ENCODE assay signal across 8 mouse cellular contexts in the genomic region with DNA sequence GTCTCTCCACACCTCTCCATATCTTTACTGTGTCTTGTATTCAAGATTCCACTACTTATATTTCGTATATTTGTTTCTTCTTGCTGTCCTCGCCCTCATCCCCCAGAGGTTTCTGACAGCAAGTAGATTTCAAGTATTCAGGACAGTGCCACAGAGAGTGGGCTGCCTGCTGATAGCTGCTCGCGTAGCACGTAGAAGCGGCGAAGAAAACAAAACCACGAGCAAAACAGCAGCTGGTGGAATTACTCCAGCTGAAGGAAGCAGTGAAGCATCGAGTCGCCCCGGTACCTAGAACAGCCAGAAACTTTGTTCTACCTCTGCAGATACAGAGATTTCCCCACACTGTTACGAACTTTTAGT. TPM values are rescaled to one million over a fixed set of nuclear protein-coding genes. Genes with fewer than 3 reads are reported as not detected.
DNase-seq lines count a peak whose midpoint lies in the region; ATAC-seq and TF ChIP-seq lines count a peak whose summit lies in the region.

No protein-coding gene starts in this region.

- TF ChIP-seq POLR2A in myocyte (IDR thresholded peaks at IDR 0.05; ENCODE audit: insufficient read length, low read depth) = no peak

- H3K4me1 ChIP-seq in limb, embryonic 11.5 days (ENCODE audit: control insufficient read depth, insufficient read depth, low read length) = no peaks in the 10 kb centered on the region; the same call in 1 of the 2 replicates

- H3ac ChIP-seq in myocyte (ENCODE audit: control insufficient read depth, insufficient read length) = peak overlapping the region; percentile 71

- H3K27ac ChIP-seq in limb, embryonic 11.5 days (replicated peaks; ENCODE audit: low read depth, low read length) = 0 out of 2 replicates have a peak overlapping the region, but pooled peaks have one; percentile 30

- ATAC-seq in frontal cortex, adult (ENCODE audit: low TSS enrichment) = peak; percentile 54
- ATAC-seq in limb, embryonic 11.5 days (ENCODE audit: insufficient number of reproducible peaks, low FRiP score, low TSS enrichment, low read depth) = peak; percentile 50

- H3K9me3 ChIP-seq in limb, embryonic 11.5 days (ENCODE audit: control insufficient read depth, low read length) = no peaks in the 10 kb centered on the region

- peak overlapping the region; percentile 75 for H3K4me2 ChIP-seq in limb, embryonic 11.5 days (ENCODE audit: low read depth, severe bottlenecking)
- H3K4me2 ChIP-seq in myocyte (ENCODE audit: low read depth) = peak overlapping the region; percentile 93

- WGBS in limb, embryonic 11.5 days = 20% methylated on average over 12 of the region's 12 CpGs

- H3K4me3 ChIP-seq in limb, embryonic 11.5 days (ENCODE audit: low read depth, low read length) = peak overlapping the region; percentile 78
- peak overlapping the region; percentile 92 for H3K4me3 ChIP-seq in myocyte

- peak overlapping the region; percentile 74 for H3K9ac ChIP-seq in limb, embryonic 11.5 days (ENCODE audit: low read length)

- no peak for DNase-seq in frontal cortex, postnatal 36 days (ENCODE audit: low spot score in 2 of 2)
- DNase-seq in right cerebral cortex, postnatal 10 days (ENCODE audit: low spot score in 2 of 2) = peak; percentile 29 to 43
- no peak for DNase-seq in right cerebral cortex, postnatal 36 days (ENCODE audit: low spot score in 2 of 2)
- DNase-seq in forelimb bud, embryonic 11.5 days (ENCODE audit: low read depth, low spot score) = peak; percentile 1
- DNase-seq in limb, embryonic 11.5 days (ENCODE audit: low spot score) = no peak
- DNase-seq in adipocyte (ENCODE audit: low spot score) = no peak

- H3K36me3 ChIP-seq in limb, embryonic 11.5 days (ENCODE audit: control insufficient read depth, insufficient read depth, low read length) = no peaks in the 10 kb centered on the region
- H3K36me3 ChIP-seq in myocyte (ENCODE audit: control insufficient read depth, insufficient read depth) = no peaks in the 10 kb centered on the region

- peaks cover 7% of the 10 kb centered on the region for H3K79me2 ChIP-seq in myocyte (ENCODE audit: control insufficient read depth, insufficient read depth)

- H3K27me3 ChIP-seq in limb, embryonic 11.5 days (ENCODE audit: control insufficient read depth, insufficient read depth, low read length) = no peaks in the 10 kb centered on the region
- no peaks in the 10 kb centered on the region for H3K27me3 ChIP-seq in myocyte (ENCODE audit: control insufficient read depth, insufficient read depth, insufficient read length)

TF ChIP-seq in myocyte, 11 proteins besides CTCF, POLR2A, EP300 and RAD21:
- no peak for TF ChIP-seq E2F4 (IDR thresholded peaks at IDR 0.05; ENCODE audit: insufficient read depth)
- TF ChIP-seq TCF12 (IDR thresholded peaks at IDR 0.05; ENCODE audit: insufficient read depth, poor library complexity, severe bottlenecking) = no peak
- TF ChIP-seq CEBPB (IDR thresholded peaks at IDR 0.05; ENCODE audit: insufficient read depth, poor library complexity, severe bottlenecking) = no peak
- no peak for TF ChIP-seq MYOG (IDR thresholded peaks at IDR 0.05; ENCODE audit: control insufficient read depth in 1 of 3, insufficient read depth in 1 of 3, insufficient read length in 2 of 3, low read depth in 2 of 3)
- no peak for TF ChIP-seq TCF3 (IDR thresholded peaks at IDR 0.05; ENCODE audit: insufficient read length, low read depth)
- no peak for TF ChIP-seq MAX (IDR thresholded peaks at IDR 0.05; ENCODE audit: low read depth)
- no peak for TF ChIP-seq POLR2AphosphoS2 (IDR thresholded peaks at IDR 0.05; ENCODE audit: insufficient read length, low read depth)
- no peak for TF ChIP-seq REST (IDR thresholded peaks at IDR 0.05; ENCODE audit: insufficient read depth, insufficient read length)
- no peak for TF ChIP-seq USF1 (IDR thresholded peaks at IDR 0.05; ENCODE audit: low read depth)
- TF ChIP-seq MYOD1 (IDR thresholded peaks at IDR 0.05; ENCODE audit: control insufficient read depth in 1 of 3, insufficient read length in 2 of 3, low read depth in 2 of 3) = no peak
- no peak for TF ChIP-seq SRF (IDR thresholded peaks at IDR 0.05; ENCODE audit: control insufficient read depth, insufficient read length, low read depth)

RNA-seq across cellular contexts. Expression of a gene that starts 0.4 kb away (rescaled TPM):
- 80.7 and 85.2 TPM in 2 replicates for polyA plus RNA-seq in limb, embryonic 11.5 days (2014; fragmentation: Nextera tagmentation; extraction: Ambion mirVana)
- 28.3 TPM for polyA plus RNA-seq in myocyte (2012; fragmentation: generic; extraction: Trizol)

Comparison
In these comparisons a context has a peak if more than half of its experiments do, and no peak if none do; other contexts are left out.
1. DNase-seq: peak in right cerebral cortex, postnatal 10 days (2 of 2) and forelimb bud, embryonic 11.5 days (single experiment); none in frontal cortex, postnatal 36 days (0 of 2), right cerebral cortex, postnatal 36 days (0 of 2), limb, embryonic 11.5 days (single experiment) and adipocyte (single experiment).